Mouse (Mus musculus): ENCODE data around the gene Gm5890.
"Not testable (repeated sequence)": the region's sequence is repeated elsewhere in the genome, so short reads cannot be mapped to it uniquely, and the experiment has no call there.

Gm5890 gene

GRCm38 (mm10) chr7:20262734-20263133 lies at the start of gene Gm5890:
Gm5890 (minus strand) TSS chr7:20262834.
- not testable (repeated sequence) for DNase-seq

GRCm38 (mm10) chr7:20233728-20234127 lies 28.9 kb downstream of the Gm5890 start, which contains the start of gene Gm4498:
Gm4498 (minus strand) TSS chr7:20233828.
- DNase-seq: not testable (repeated sequence)

All from lung, postnatal 10 days (tissue).